21 mouse cellular contexts compared by ENCODE assay signal in genomic region chr5:131395756-131396155, GRCm38 (mm10).
DNase-seq lines count a peak whose midpoint lies in the region; ATAC-seq lines count a peak whose summit lies in the region.
"Had no signal": no experiment of that assay in that cellular context is flagged by ENCODE, and none has a peak within 500 bp of the region (broad histone marks: within the 10 kb centered on the region; RNA-seq: fewer than 3 reads in every experiment).

No protein-coding gene starts in this region.

- DNase-seq in kidney, postnatal 10 days, result peak; percentile 9
- no peak for DNase-seq in kidney, postnatal 25 days
- DNase-seq in cerebellum, adult 8-10 months, result peak; percentile 34
- DNase-seq in cerebellum, postnatal 25 days, result peak; percentile 56 to 65
- no peak for DNase-seq in yolk sac, embryonic 10.5 days (ENCODE audit: low spot score)
- DNase-seq in right cerebral cortex, adult 2 months (ENCODE audit: low spot score in 2 of 2), result no peak
- DNase-seq: adrenal gland, postnatal 14 days; heart, postnatal 4 days; kidney, adult 9 months; kidney, postnatal 14 days; liver, embryonic 13.5 days; lung, adult 2 months; lung, postnatal 10 days; right cerebral cortex, adult 18-20 months; thymus, postnatal 4 days had no signal

- 0 out of 2 replicates have a peak, but pooled peaks have one; percentile 26 for ATAC-seq in cerebellum, adult (ENCODE audit: insufficient number of reproducible peaks, low FRiP score, low TSS enrichment)
- ATAC-seq in inflammation-experienced regulatory T-cells, adult 6 months, result no peak
- ATAC-seq: forebrain, embryonic 16.5 days; intestine, postnatal 0 days; midbrain, embryonic 15.5 days; Patski had no signal

Comparison
In these comparisons a context has a peak if more than half of its experiments do, and no peak if none do; other contexts are left out.
1. DNase-seq: peak in kidney, postnatal 10 days (single experiment), cerebellum, adult 8-10 months (single experiment) and cerebellum, postnatal 25 days (2 of 2); none in kidney, postnatal 25 days (0 of 2), yolk sac, embryonic 10.5 days (single experiment) and right cerebral cortex, adult 2 months (0 of 2).